Mouse (Mus musculus): ENCODE data around the gene Gm13288.
"Not testable (repeated sequence)": the region's sequence is repeated elsewhere in the genome, so short reads cannot be mapped to it uniquely, and the experiment has no call there.

Gm13288 gene

DNA sequence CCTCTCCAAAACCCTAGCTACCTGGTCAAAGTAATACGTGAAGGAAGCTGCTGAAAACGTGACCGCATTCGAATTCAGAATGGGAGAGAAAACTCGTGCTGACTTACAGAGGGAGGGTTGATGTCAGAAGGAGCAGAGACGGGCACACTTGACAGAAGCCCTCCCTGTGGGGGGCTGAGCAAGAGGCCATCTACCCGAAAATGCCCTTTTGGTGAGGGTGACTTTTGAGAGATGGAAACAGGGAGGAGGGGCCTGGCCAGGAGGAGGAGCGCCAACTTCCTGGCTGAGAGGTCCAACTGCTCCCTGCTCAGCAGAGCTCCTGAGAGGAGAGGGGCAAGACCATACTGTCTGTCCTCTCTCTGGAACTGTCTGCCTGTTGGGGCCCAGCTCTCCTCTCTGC is at the start of gene Gm13288:
TSS of gene Gm13288 (plus strand) at position 301 of the 400 bp plus-strand sequence.
- DNase-seq, result not testable (repeated sequence)

DNA sequence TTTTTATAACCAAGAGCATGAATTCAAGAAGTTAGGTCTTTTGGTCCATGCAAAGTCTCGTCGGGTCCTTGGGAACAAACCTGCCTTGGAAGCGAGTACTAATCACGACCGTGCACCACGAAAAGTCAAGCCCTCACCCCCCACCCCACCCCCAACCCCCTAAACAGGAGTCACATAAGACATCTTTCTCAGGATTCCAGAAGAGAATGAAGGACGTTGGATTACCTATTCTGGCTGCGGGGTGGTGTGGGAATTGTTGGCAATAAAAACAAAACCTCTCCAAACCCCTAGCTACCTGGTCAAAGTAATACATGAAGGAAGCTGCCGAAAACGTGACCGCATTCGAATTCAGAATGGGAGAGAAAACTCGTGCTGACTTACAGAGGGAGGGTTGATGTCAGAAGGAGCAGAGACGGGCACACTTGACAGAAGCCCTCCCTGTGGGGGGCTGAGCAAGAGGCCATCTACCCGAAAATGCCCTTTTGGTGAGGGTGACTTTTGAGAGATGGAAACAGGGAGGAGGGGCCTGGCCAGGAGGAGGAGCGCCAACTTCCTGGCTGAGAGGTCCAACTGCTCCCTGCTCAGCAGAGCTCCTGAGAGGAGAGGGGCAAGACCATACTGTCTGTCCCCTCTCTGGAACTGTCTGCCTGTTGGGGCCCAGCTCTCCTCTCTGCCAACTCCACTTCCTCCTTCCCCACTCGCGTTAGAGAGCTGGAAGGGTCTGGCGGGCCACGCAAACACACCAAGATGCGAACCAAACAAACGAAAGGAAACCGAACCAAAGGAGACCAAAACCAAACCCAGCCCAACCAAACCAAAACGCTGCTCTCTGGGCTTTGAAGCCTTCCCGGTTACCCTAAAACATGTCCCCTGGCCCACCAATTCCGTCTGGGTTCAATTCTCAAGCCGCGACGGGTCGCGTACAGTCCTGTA is 48.5 kb upstream of the Gm13288 start:
- peak; percentile 89 for DNase-seq

DNA sequence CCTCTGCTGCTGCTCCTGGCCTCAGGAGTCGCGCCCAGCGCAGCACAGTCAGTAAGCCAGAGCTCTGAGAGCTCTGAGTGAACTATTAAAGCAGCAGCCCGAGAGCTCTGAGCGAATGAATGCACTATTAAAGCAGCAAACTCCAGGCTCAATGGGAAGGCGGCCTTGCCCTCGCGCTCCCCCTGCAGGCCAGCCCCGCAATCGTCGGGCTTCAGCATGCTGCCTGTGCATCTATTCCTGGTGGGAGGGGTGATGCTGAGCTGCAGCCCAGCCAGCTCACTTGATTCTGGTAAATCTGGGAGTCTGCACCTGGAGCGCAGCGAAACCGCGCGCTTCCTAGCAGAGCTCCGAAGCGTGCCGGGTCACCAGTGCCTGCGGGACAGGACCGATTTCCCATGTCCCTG is 47.7 kb upstream of the Gm13288 start:
- peak; percentile 99 for DNase-seq

GRCm38 (mm10) chr4:88758751-88759150 is 46.6 kb upstream of the Gm13288 start:
- peak; percentile 93 for DNase-seq

DNA sequence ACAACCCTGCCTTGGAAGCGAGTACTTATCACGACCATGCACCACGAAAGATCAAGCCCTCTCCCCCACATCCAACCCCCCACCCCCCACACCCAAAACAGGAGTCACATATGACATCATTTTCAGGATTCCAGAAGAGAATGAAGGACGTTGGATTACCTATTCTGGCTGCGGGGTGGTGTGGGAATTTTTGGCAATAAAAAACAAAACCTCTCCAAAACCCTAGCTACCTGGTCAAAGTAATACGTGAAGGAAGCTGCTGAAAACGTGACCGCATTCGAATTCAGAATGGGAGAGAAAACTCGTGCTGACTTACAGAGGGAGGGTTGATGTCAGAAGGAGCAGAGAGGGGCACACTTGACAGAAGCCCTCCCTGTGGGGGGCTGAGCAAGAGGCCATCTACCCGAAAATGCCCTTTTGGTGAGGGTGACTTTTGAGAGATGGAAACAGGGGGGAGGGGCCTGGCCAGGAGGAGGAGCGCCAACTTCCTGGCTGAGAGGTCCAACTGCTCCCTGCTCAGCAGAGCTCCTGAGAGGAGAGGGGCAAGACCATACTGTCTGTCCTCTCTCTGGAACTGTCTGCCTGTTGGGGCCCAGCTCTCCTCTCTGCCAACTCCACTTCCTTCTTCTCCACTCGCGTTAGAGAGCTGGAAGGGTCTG is 45.6 kb upstream of the Gm13288 start, which contains the start of gene Gm13283:
TSS of gene Gm13283 (plus strand) at position 510 of the 659 bp plus-strand sequence.
- DNase-seq, result peak; percentile 97

DNA sequence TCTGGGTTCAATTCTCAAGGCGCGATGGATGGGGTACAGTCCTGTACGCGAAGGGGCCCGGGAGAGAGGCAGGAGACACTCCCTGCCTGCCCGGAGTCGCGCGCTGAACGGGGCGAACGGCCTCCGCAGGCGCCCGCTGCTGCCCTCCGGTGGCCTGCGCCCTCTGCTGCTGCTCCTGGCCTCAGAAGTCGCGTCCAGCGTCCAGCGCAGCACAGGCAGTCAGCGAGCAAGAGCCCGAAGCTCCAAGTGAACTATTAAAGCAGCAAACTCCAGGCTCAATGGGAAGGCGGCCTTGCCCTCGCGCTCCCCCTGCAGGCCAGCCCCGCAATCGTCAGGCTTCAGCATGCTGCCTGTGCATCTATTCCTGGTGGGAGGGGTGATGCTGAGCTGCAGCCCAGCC is 44.9 kb upstream of the Gm13288 start:
- DNase-seq, result peak; percentile 99

- DNase-seq, result peak; percentile 98
These were observed 43.6 kb upstream of the Gm13288 start for GRCm38 (mm10) chr4:88761776-88762175.

DNA sequence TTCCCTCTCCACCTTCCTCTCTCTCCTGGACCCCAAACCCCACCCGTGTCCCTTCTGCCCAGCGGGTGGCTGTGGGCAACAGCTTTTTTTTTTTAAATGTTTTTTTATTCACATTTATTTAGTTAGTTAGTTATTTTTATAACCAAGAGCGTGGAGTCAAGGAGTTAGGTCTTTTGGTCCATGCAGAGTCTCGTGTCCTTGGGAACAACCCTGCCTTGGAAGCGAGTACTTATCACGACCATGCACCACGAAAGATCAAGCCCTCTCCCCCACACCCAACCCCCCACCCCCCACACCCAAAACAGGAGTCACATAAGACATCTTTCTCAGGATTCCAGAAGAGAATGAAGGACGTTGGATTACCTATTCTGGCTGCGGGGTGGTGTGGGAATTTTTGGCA is 43.0 kb upstream of the Gm13288 start:
- DNase-seq, result peak; percentile 96

DNA sequence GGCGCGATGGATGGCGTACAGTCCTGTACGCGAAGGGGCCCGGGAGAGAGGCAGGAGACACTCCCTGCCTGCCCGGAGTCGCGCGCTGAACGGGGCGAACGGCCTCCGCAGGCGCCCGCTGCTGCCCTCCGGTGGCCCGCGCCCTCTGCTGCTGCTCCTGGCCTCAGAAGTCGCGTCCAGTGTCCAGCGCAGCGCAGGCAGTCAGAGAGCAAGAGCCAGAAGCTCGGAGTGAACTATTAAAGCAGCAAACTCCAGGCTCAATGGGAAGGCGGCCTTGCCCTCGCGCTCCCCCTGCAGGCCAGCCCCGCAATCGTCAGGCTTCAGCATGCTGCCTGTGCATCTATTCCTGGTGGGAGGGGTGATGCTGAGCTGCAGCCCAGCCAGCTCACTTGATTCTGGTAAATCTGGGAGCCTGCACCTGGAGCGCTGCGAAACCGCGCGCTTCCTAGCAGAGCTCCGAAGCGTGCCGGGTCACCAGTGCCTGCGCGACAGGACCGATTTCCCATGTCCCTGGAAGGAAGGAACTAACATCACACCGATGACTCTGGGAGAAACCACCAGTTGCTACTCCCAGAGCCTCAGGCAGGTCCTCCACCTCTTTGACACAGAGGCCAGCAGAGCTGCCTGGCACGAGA is 41.8 kb upstream of the Gm13288 start:
- peak; percentile 98 for DNase-seq

DNA sequence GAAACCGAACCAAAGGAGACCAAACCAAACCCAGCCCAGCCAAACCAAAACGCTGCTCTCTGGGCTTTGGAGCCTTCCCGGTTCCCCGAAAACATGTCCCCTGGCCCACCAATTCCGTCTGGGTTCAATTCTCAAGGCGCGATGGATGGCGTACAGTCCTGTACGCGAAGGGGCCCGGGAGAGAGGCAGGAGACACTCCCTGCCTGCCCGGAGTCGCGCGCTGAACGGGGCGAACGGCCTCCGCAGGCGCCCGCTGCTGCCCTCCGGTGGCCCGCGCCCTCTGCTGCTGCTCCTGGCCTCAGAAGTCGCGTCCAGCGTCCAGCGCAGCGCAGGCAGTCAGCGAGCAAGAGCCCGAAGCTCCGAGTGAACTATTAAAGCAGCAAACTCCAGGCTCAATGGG is 31.8 kb upstream of the Gm13288 start, which contains the start of gene Gm13290:
TSS of gene Gm13290 (plus strand) at position 301 of the 400 bp plus-strand sequence.
- DNase-seq, result not testable (repeated sequence)

DNA sequence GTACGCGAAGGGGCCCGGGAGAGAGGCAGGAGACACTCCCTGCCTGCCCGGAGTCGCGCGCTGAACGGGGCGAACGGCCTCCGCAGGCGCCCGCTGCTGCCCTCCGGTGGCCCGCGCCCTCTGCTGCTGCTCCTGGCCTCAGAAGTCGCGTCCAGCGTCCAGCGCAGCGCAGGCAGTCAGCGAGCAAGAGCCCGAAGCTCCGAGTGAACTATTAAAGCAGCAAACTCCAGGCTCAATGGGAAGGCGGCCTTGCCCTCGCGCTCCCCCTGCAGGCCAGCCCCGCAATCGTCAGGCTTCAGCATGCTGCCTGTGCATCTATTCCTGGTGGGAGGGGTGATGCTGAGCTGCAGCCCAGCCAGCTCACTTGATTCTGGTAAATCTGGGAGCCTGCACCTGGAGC is 28.7 kb upstream of the Gm13288 start, which contains the start of gene Gm13289:
TSS of gene Gm13289 (plus strand) at position 301 of the 400 bp plus-strand sequence.
- DNase-seq, result not testable (repeated sequence)

GRCm38 (mm10) chr4:88779550-88779949 is 25.8 kb upstream of the Gm13288 start, which contains the start of gene Gm13272:
TSS of gene Gm13272 (plus strand) at chr4:88779850.
- not testable (repeated sequence) for DNase-seq

GRCm38 (mm10) chr4:88780320-88780719 is 25.0 kb upstream of the Gm13288 start:
- peak; percentile 92 for DNase-seq

GRCm38 (mm10) chr4:88781831-88782230 is 23.5 kb upstream of the Gm13288 start, which contains the start of gene Ifnz:
TSS of gene Ifnz (plus strand) at chr4:88782131.
- not testable (repeated sequence) for DNase-seq

DNA sequence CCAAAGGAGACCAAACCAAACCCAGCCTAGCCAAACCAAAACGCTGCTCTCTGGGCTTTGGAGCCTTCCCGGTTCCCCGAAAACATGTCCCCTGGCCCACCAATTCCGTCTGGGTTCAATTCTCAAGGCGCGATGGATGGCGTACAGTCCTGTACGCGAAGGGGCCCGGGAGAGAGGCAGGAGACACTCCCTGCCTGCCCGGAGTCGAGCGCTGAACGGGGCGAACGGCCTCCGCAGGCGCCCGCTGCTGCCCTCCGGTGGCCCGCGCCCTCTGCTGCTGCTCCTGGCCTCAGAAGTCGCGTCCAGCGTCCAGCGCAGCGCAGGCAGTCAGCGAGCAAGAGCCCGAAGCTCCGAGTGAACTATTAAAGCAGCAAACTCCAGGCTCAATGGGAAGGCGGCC is 23.0 kb upstream of the Gm13288 start:
- DNase-seq, result peak; percentile 94

GRCm38 (mm10) chr4:88785409-88785808 is 19.9 kb upstream of the Gm13288 start, which contains the start of gene Gm13276:
TSS of gene Gm13276 (plus strand) at chr4:88785709.
- DNase-seq, result not testable (repeated sequence)

GRCm38 (mm10) chr4:88788402-88788801 is 16.9 kb upstream of the Gm13288 start, which contains the start of gene Gm13277:
TSS of gene Gm13277 (plus strand) at chr4:88788632.
- DNase-seq, result peak; percentile 97

- DNase-seq, result not testable (repeated sequence)
These were observed 14.1 kb upstream of the Gm13288 start, which contains the start of gene Gm13278 for GRCm38 (mm10) chr4:88791250-88791649. TSS of gene Gm13278 (plus strand) at chr4:88791550.

GRCm38 (mm10) chr4:88793936-88794675 is 11.2 kb upstream of the Gm13288 start, which contains the start of gene Gm13275:
TSS of gene Gm13275 (plus strand) at chr4:88794487.
- DNase-seq, result peak; percentile 99

DNA sequence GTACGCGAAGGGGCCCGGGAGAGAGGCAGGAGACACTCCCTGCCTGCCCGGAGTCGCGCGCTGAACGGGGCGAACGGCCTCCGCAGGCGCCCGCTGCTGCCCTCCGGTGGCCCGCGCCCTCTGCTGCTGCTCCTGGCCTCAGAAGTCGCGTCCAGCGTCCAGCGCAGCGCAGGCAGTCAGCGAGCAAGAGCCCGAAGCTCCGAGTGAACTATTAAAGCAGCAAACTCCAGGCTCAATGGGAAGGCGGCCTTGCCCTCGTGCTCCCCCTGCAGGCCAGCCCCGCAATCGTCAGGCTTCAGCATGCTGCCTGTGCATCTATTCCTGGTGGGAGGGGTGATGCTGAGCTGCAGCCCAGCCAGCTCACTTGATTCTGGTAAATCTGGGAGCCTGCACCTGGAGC is 8.2 kb upstream of the Gm13288 start, which contains the start of gene Gm13279:
TSS of gene Gm13279 (plus strand) at position 301 of the 400 bp plus-strand sequence.
- DNase-seq, result not testable (repeated sequence)

DNA sequence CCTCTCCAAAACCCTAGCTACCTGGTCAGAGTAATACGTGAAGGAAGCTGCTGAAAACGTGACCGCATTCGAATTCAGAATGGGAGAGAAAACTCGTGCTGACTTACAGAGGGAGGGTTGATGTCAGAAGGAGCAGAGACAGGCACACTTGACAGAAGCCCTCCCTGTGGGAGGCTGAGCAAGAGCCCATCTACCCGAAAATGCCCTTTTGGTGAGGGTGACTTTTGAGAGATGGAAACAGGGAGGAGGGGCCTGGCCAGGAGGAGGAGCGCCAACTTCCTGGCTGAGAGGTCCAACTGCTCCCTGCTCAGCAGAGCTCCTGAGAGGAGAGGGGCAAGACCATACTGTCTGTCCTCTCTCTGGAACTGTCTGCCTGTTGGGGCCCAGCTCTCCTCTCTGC is 6.0 kb upstream of the Gm13288 start, which contains the start of gene Gm13285:
TSS of gene Gm13285 (plus strand) at position 301 of the 400 bp plus-strand sequence.
- DNase-seq, result peak; percentile 49
